Mouse (Mus musculus) ES-E14 (cell line): Measurements from ENCODE around the gene Cradd. TPM values are rescaled to one million over a fixed set of nuclear protein-coding genes. Genes with fewer than 3 reads are reported as not detected.

Experiments
- DNase-seq: peaks from one replicate; pipeline ENCODE4 v3.0.0-alpha.2; 2013; ENCODE audit warnings: low read depth, low spot score
- H3K27ac ChIP-seq: 2 replicates; pipeline ENCODE4 v1.5.1; 2012; ENCODE audit warnings: low read depth, mild to moderate bottlenecking, low read length, moderate library complexity, mixed read lengths; ENCODE audit not compliant: poor library complexity, insufficient read depth, severe bottlenecking
- H3K36me3 ChIP-seq: 2 replicates; pipeline ENCODE4 v1.6.1; 2012; ENCODE audit warnings: mild to moderate bottlenecking, low read length, moderate library complexity, mixed read lengths; ENCODE audit not compliant: control insufficient read depth, poor library complexity, insufficient read depth, severe bottlenecking
- H3K4me1 ChIP-seq, 2 experiments: fragments of 150-350 bp in 1 of 2; sonication (generic) in 1 of 2; 2 replicates each; pipeline ENCODE4 v1.6.1; 2012; ENCODE audit warnings: low read length in 2 of 2, mild to moderate bottlenecking in 1 of 2, mixed read lengths in 1 of 2; ENCODE audit not compliant: control insufficient read depth in 2 of 2, insufficient read depth in 2 of 2, poor library complexity in 1 of 2
- H3K4me3 ChIP-seq, 2 experiments: fragments of 150-350 bp in 1 of 2; sonication (generic) in 1 of 2; 2 replicates each; pipeline ENCODE4 v1.5.1; 2012; ENCODE audit warnings: low read length in 2 of 2, low read depth in 1 of 2, mild to moderate bottlenecking in 1 of 2, mixed read lengths in 1 of 2; ENCODE audit not compliant: insufficient read depth in 1 of 2, poor library complexity in 1 of 2, severe bottlenecking in 1 of 2
- H3K9ac ChIP-seq: 2 replicates; pipeline ENCODE4 v1.6.1; 2012; ENCODE audit warnings: low read depth, mild to moderate bottlenecking, low read length, mixed read lengths; ENCODE audit not compliant: poor library complexity, insufficient read depth, severe bottlenecking
- H3K9me3 ChIP-seq: fragments of 150-350 bp; sonication (generic); 2 replicates; pipeline ENCODE4 v1.6.1; 2012; ENCODE audit warnings: low read depth, mild to moderate bottlenecking, low read length; ENCODE audit not compliant: control insufficient read depth, insufficient read depth
- CHD2 ChIP-seq: IDR thresholded peaks from 2 replicates; pipeline ENCODE4 v1.6.1; 2014; ENCODE audit warnings: mild to moderate bottlenecking, low read depth, low read length, inconsistent platforms
- HCFC1 ChIP-seq: IDR thresholded peaks from 2 replicates; pipeline ENCODE4 v1.6.1; 2012; ENCODE audit warnings: low read length, inconsistent platforms, borderline replicate concordance; ENCODE audit not compliant: insufficient read depth
- MAFK ChIP-seq: IDR thresholded peaks from 2 replicates; pipeline ENCODE4 v1.6.1; 2014; ENCODE audit warnings: mild to moderate bottlenecking, low read depth, low read length, inconsistent platforms; ENCODE audit not compliant: insufficient read depth
- ZC3H11A ChIP-seq: IDR thresholded peaks from 2 replicates; pipeline ENCODE4 v1.6.1; 2012; ENCODE audit warnings: low read depth, mild to moderate bottlenecking, inconsistent platforms, low read length, borderline replicate concordance
- ZNF384 ChIP-seq: IDR thresholded peaks from 2 replicates; pipeline ENCODE4 v1.6.1; 2012; ENCODE audit warnings: low read depth, low read length, inconsistent platforms
- in situ Hi-C, 2 experiments: fragments of 600-800 bp; cut with MboI; formaldehyde crosslinking; loops; one replicate each; pipeline ENCODE4 v1.15.1; 2025; ENCODE audit warnings: low sequenced_read_pairs in 2 of 2, inconsistent platforms in 1 of 2; ENCODE audit not compliant: unreplicated experiment in 2 of 2
- total RNA-seq: library from RNA; depleted of rRNA; stranded (reverse); fragments of 300-350 nt; gene quantifications from 2 replicates; pipeline ENCODE4 v1.2.3, GENCODE M21; 2012

Cradd gene
- total RNA-seq, 1 experiment: 8.4 TPM

DNA sequence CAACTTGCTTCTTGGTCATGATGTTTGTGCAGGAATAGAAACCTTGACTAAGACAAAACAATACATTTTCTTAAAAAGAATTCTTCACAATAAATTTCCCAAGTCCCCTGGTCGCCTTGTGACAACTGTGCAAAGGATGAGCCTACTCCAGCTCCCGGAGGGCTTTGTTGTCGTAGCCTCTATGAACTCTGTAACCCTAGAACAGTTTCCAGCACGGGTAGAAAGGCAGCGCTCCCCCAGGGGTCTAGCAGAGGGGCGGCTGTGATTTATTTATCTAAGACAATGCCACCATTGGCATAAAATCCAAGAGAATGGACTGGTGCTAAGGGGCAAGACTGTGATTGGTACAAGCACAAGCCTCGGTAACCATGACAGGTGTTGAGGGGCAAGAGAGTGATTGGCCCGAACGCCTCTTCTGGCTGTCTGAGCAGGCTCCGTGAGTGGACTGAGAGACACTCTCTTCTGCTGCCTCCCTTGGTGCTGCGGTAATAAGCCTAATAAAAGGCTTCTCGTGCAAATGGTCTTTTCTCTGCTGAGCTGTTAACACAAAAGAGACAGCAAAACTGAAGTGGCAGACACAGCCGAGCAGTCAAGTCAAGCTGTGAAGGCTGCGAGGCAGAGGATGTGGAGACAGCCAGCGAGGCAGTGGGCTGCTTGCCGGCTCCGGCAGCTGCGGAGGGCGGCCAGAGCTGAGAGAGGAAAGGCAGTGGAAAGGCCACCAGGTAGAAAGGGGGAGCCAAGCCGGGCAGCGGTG, 13.1 kb downstream of the Cradd start:
- H3K4me1 ChIP-seq: peaks cover 21 to 30% of the 10 kb centered on the region in 2 experiments
- DNase-seq: no peak
- no peak for TF ChIP-seq HCFC1
- TF ChIP-seq MAFK: no peak
- TF ChIP-seq CHD2: no peak
- TF ChIP-seq ZNF384: no peak
- in situ Hi-C loops: no loop called here
- H3K9me3 ChIP-seq: no peaks in the 10 kb centered on the region
- peak overlapping the region; percentile 23; the same call in 1 of the 2 replicates for H3K9ac ChIP-seq
- peak overlapping the region; percentile 8 to 30; a peak in 3 of 4 replicates for H3K4me3 ChIP-seq
- H3K36me3 ChIP-seq: no peaks in the 10 kb centered on the region
- H3K27ac ChIP-seq: peak overlapping the region; percentile 42; the same call in 1 of the 2 replicates

DNA sequence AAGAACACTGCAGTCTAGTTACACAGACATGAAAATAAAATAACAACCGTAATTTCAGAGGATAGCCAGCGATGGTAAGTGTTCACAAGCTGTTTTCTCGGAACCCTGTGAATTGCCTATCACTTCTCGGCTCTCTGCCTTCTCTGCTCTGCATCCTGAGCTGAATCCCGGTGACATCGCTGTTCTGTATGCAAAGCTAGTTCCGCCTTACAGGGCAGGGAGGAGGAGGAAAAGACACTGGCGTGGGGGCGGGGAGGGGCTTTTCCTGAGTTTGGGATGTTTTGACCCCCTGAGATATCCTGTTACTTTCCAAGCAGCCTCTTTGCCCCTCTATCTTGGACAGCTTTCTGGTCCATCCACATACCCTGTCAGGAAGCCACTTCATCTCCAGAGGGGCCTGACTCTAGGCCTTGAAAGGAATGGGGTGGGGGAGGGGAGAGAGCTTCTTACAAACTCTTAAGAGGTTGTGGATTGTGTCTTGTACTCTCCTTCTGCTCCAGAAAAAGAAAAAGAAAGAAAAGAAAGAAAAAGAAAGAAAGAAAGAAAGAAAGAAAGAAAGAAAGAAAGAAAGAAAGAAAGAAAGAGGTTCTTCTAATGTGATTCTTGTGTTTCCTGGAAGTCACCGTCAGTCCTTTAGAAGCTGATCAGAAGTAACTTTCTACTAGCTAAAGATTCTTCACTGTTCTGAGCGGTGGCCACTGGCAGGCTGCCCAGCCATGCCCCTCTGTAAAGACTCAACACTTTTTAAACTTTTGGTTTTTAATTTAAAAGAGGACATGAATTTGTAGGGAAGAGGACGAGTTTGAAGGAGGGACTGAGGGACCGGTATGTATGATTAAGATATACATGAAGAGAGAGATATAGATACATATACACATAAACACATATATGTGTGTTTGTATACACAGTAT, 14.3 kb downstream of the Cradd start:
- no peak for DNase-seq
- Histone ChIP-seq H3K4me3 (no peak overlapping the region), H3K27ac (no peak overlapping the region; the same call in 1 of the 2 replicates), H3K4me1 (peaks cover 19 to 25% of the 10 kb centered on the region in 2 experiments), H3K36me3 (no peaks in the 10 kb centered on the region), H3K9ac (no peak overlapping the region), H3K9me3 (no peaks in the 10 kb centered on the region)
- TF ChIP-seq ZNF384: no peak
- no peak for TF ChIP-seq MAFK
- no peak for TF ChIP-seq ZC3H11A
- TF ChIP-seq CHD2: no peak
- TF ChIP-seq HCFC1: no peak
- in situ Hi-C loops: no loop called here

DNA sequence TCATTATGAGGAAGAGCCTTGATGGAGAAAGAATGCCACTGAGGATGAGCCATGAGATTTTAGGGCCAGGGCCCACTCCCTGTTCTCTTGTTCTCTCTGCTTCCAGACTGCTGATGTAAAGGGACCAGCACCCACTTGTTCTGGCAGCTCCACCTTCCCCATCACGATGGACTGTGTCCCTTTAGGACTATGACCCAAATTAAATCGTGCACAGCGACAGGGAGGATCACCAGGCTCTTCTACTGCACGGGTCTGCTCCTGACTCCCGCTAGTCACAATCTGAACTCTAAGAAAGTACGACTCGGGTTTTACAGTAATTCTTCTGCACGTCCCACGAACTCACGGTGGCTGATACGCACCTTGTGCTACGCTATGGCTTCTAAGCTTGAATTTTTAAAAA, 14.9 kb downstream of the Cradd start:
- Histone ChIP-seq H3K9me3 (no peaks in the 10 kb centered on the region), H3K36me3 (no peaks in the 10 kb centered on the region), H3K4me3 (no peak overlapping the region), H3K27ac (no peak overlapping the region; the same call in 1 of the 2 replicates), H3K9ac (no peak overlapping the region), H3K4me1 (peaks cover 19 to 20% of the 10 kb centered on the region in 2 experiments)
- no peak for DNase-seq
- TF ChIP-seq MAFK (no peak), HCFC1 (no peak), ZNF384 (no peak), ZC3H11A (no peak), CHD2 (no peak)
- in situ Hi-C loops: no loop called here

DNA sequence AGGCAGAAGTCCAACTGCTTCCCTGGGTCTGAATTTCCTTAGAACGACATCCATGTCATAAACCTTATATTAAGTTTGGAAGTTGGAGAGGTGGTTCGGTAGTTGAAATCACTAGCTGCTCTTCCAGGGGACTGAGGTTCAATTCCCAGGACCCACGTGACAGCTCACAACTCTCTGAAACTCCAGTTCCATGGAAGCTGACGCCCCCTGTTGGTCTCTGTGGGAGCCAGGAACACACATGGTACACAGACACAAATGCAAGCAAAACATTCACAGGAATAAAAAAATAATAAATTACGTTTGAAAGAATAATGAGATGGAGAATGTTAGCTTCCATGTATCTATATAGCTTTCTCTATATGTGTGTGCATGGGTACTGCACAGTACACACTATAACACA, 16.0 kb downstream of the Cradd start:
- Histone ChIP-seq H3K4me1 (peaks cover 13 to 17% of the 10 kb centered on the region in 2 experiments), H3K27ac (no peak overlapping the region)
- in situ Hi-C loops: no loop called here

More for the DNA sequence above, 16.0 kb downstream of the Cradd start:
- DNase-seq: peak; percentile 53
- no peaks in the 10 kb centered on the region for H3K36me3 ChIP-seq
- no peak overlapping the region for H3K9ac ChIP-seq
- no peak overlapping the region for H3K4me3 ChIP-seq
- H3K9me3 ChIP-seq: no peaks in the 10 kb centered on the region
- TF ChIP-seq ZC3H11A (peak; percentile 24; the same call in 1 of the 2 replicates), ZNF384 (no peak)
